Mouse (Mus musculus) CH12.LX (cell line): ENCODE measurements around the gene Cdk5rap3. TPM values are rescaled to one million over a fixed set of nuclear protein-coding genes. Genes with fewer than 3 reads are reported as not detected.

Experiments used
- DNase-seq: peaks from one replicate; pipeline ENCODE4 v3.0.0-alpha.2; 2013; ENCODE audit errors: extremely low read depth
- H3K27ac ChIP-seq: 2 replicates; pipeline ENCODE4 v1.5.1; 2012; ENCODE audit warnings: low read depth, mild to moderate bottlenecking, control low read depth, moderate library complexity; ENCODE audit not compliant: insufficient read depth
- H3K27me3 ChIP-seq: replicated peaks from 2 replicates; pipeline ENCODE3; 2012; ENCODE audit warnings: inconsistent platforms
- H3K36me3 ChIP-seq, 2 experiments: replicated peaks in 1 of 2; 2 replicates each; pipeline versions ENCODE3 to v1.6.1; 2012; ENCODE audit warnings: inconsistent platforms in 1 of 2, low read length in 1 of 2, mild to moderate bottlenecking in 1 of 2, mixed read lengths in 1 of 2, moderate library complexity in 1 of 2; ENCODE audit not compliant: control insufficient read depth in 1 of 2, insufficient read depth in 1 of 2
- H3K4me1 ChIP-seq, 2 experiments: 2 replicates each; pipeline ENCODE4 v1.6.1; 2012; ENCODE audit warnings: inconsistent platforms in 1 of 2, moderate library complexity in 1 of 2; ENCODE audit not compliant: insufficient read depth in 2 of 2, control insufficient read depth in 1 of 2
- H3K4me2 ChIP-seq: 2 replicates; pipeline ENCODE4 v1.6.1; 2012; ENCODE audit warnings: low read depth, mild to moderate bottlenecking, control low read depth; ENCODE audit not compliant: poor library complexity, insufficient read depth, severe bottlenecking
- H3K4me3 ChIP-seq, 3 experiments: fragments of 150-350 bp in 1 of 3; sonication (generic) in 1 of 3; replicated peaks in 1 of 3; 2 replicates each; pipeline versions ENCODE3 to v1.5.1; 2011 to 2012; ENCODE audit warnings: low read depth in 2 of 3, low read length in 2 of 3, mild to moderate bottlenecking in 2 of 3, moderate library complexity in 2 of 3, control low read depth in 1 of 3, improper control_type of control experiment in 1 of 3, inconsistent platforms in 1 of 3, mixed read lengths in 1 of 3; ENCODE audit not compliant: poor library complexity in 1 of 3
- H3K79me2 ChIP-seq: replicated peaks from 2 replicates; pipeline ENCODE4 v1.6.1; 2012; ENCODE audit warnings: mild to moderate bottlenecking, moderate library complexity; ENCODE audit not compliant: control insufficient read depth, poor library complexity, insufficient read depth, severe bottlenecking; ENCODE audit errors: extremely low read depth
- H3K9ac ChIP-seq: 2 replicates; pipeline ENCODE4 v1.6.1; 2012; ENCODE audit warnings: low read depth, mild to moderate bottlenecking, control low read depth, moderate library complexity; ENCODE audit not compliant: insufficient read depth
- H3K9me3 ChIP-seq: replicated peaks from 2 replicates; pipeline ENCODE3; 2012; ENCODE audit warnings: low read length, inconsistent platforms, mixed read lengths
- BHLHE40 ChIP-seq: IDR thresholded peaks from 2 replicates; pipeline ENCODE4 v1.6.1; 2011; ENCODE audit warnings: mild to moderate bottlenecking, low read depth, low read length, improper control_type of control experiment
- CTCF ChIP-seq, 2 experiments: IDR thresholded peaks in 1 of 2; conservative IDR thresholded peaks in 1 of 2; 2 replicates each; pipeline ENCODE4 v1.5.1; 2011 to 2012; ENCODE audit warnings: low read depth in 2 of 2, low read length in 2 of 2, improper control_type of control experiment in 1 of 2, inconsistent platforms in 1 of 2, mild to moderate bottlenecking in 1 of 2, moderate library complexity in 1 of 2
- ELF1 ChIP-seq: IDR thresholded peaks from 2 replicates; pipeline ENCODE4 v1.6.1; 2014; ENCODE audit warnings: low read depth, mild to moderate bottlenecking, inconsistent platforms, low read length, improper control_type of control experiment
- EP300 ChIP-seq: IDR thresholded peaks from 2 replicates; pipeline ENCODE4 v1.6.1; 2011; ENCODE audit warnings: low read length, improper control_type of control experiment
- GABPA ChIP-seq: IDR thresholded peaks from 2 replicates; pipeline ENCODE4 v1.6.1; 2012; ENCODE audit warnings: low read depth, low read length, improper control_type of control experiment, inconsistent platforms; ENCODE audit not compliant: insufficient replicate concordance
- IRF4 ChIP-seq: IDR thresholded peaks from 2 replicates; pipeline ENCODE4 v1.6.1; 2014; ENCODE audit warnings: low read depth, mild to moderate bottlenecking, inconsistent platforms, low read length, improper control_type of control experiment
- JUN ChIP-seq: IDR thresholded peaks from 2 replicates; pipeline ENCODE4 v1.6.1; 2011; ENCODE audit warnings: low read depth, mild to moderate bottlenecking, low read length, improper control_type of control experiment, moderate library complexity; ENCODE audit not compliant: insufficient read depth
- JUND ChIP-seq: conservative IDR thresholded peaks from 2 replicates; pipeline ENCODE4 v1.6.1; 2011; ENCODE audit warnings: low read depth, low read length, improper control_type of control experiment
- MEF2A ChIP-seq: IDR thresholded peaks from 2 replicates; pipeline ENCODE4 v1.6.1; 2014; ENCODE audit warnings: low read depth, mild to moderate bottlenecking, inconsistent platforms, low read length, improper control_type of control experiment, borderline replicate concordance
- MYC ChIP-seq: IDR thresholded peaks from 2 replicates; pipeline ENCODE4 v1.6.1; 2011; ENCODE audit warnings: low read depth, mild to moderate bottlenecking, improper control_type of control experiment, low read length
- NELFE ChIP-seq: IDR thresholded peaks from 2 replicates; pipeline ENCODE4 v1.6.1; 2011; ENCODE audit warnings: low read depth, low read length, improper control_type of control experiment
- POLR2A ChIP-seq: IDR thresholded peaks from 2 replicates; pipeline ENCODE4 v1.6.1; 2011; ENCODE audit warnings: low read depth, mild to moderate bottlenecking, improper control_type of control experiment, low read length
- RAD21 ChIP-seq: IDR thresholded peaks from 2 replicates; pipeline ENCODE4 v1.6.1; 2011; ENCODE audit warnings: low read depth, mild to moderate bottlenecking, low read length, improper control_type of control experiment, moderate library complexity
- RCOR1 ChIP-seq: conservative IDR thresholded peaks from 2 replicates; pipeline ENCODE4 v1.6.1; 2012; ENCODE audit warnings: low read depth, mild to moderate bottlenecking, inconsistent platforms, low read length, improper control_type of control experiment
- TBP ChIP-seq: conservative IDR thresholded peaks from 2 replicates; pipeline ENCODE4 v1.6.1; 2011; ENCODE audit warnings: low read depth, low read length, improper control_type of control experiment
- USF1 ChIP-seq: IDR thresholded peaks from 2 replicates; pipeline ENCODE4 v1.6.1; 2014; ENCODE audit warnings: low read depth, mild to moderate bottlenecking, inconsistent platforms, low read length, improper control_type of control experiment
- dilution Hi-C: fragments of 300-500 bp; cut with MboI; formaldehyde crosslinking; loops from 2 replicates; pipeline ENCODE4 v1.14.3; 2020; ENCODE audit warnings: low sequenced_read_pairs; ENCODE audit not compliant: extremely low pct_unique_long_range_greater_than_20kb, extremely low pct_ligation_motif_present
- in situ Hi-C: fragments of 300-500 bp; cut with MboI; formaldehyde crosslinking; loops from 3 replicates; pipeline ENCODE4 v1.14.3; 2019; ENCODE audit warnings: low sequenced_read_pairs, low pct_ligation_motif_present, low pct_unique_long_range_greater_than_20kb, mixed read lengths
- polyA plus RNA-seq: library from polyadenylated mRNA; unstranded; fragments of >175 nt; gene quantifications from 2 replicates; pipeline ENCODE4 v1.2.1, GENCODE M21; 2012; ENCODE audit warnings: low read depth; ENCODE audit not compliant: insufficient read length
- total RNA-seq, 2 experiments: library from RNA; depleted of rRNA; stranded (reverse); fragments of 300-350 nt in 1 of 2; fragments of >200 nt in 1 of 2; gene quantifications; 2 replicates each; pipeline ENCODE4 v1.2.3; 2012 to 2014

The Cdk5rap3 gene
- total and polyA plus RNA-seq, 3 experiments, result 61.6 to 112 (median 70.3) TPM

DNA sequence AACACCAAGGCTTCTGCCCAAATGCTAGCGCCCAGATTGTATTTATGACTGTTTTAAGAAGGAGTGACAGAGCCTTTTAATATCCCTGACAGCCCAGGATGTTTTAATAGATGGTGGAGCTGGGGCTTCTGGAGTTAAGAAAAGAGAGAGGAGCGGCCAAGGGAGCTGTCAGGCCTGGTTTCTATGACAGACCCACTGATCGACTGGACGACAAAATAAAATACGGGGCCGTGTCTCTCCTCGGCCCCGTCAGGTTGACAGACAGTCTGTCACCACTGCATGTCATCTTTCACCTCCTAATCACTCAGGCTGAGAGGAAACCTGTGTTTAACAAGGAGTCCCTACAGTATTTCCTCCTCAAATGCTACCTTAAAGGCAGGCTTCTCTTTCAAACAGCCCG lies 15.0 kb downstream of the Cdk5rap3 start:
- in situ Hi-C loops, result no loop called here
- no peaks in the 10 kb centered on the region for H3K4me1 ChIP-seq
- H3K27me3 ChIP-seq, result peaks cover 27% of the 10 kb centered on the region
- H3K27ac ChIP-seq, result no peak overlapping the region
- no peaks in the 10 kb centered on the region for H3K79me2 ChIP-seq
- no peak for DNase-seq
- dilution Hi-C loops, result no loop called here
- TF ChIP-seq NELFE, result no peak
- no peak overlapping the region for H3K4me3 ChIP-seq
- H3K36me3 ChIP-seq, result peaks cover 2 to 12% of the 10 kb centered on the region in 2 experiments
- H3K9ac ChIP-seq, result no peak overlapping the region
- no peaks in the 10 kb centered on the region for H3K9me3 ChIP-seq
- H3K4me2 ChIP-seq, result no peak overlapping the region

DNA sequence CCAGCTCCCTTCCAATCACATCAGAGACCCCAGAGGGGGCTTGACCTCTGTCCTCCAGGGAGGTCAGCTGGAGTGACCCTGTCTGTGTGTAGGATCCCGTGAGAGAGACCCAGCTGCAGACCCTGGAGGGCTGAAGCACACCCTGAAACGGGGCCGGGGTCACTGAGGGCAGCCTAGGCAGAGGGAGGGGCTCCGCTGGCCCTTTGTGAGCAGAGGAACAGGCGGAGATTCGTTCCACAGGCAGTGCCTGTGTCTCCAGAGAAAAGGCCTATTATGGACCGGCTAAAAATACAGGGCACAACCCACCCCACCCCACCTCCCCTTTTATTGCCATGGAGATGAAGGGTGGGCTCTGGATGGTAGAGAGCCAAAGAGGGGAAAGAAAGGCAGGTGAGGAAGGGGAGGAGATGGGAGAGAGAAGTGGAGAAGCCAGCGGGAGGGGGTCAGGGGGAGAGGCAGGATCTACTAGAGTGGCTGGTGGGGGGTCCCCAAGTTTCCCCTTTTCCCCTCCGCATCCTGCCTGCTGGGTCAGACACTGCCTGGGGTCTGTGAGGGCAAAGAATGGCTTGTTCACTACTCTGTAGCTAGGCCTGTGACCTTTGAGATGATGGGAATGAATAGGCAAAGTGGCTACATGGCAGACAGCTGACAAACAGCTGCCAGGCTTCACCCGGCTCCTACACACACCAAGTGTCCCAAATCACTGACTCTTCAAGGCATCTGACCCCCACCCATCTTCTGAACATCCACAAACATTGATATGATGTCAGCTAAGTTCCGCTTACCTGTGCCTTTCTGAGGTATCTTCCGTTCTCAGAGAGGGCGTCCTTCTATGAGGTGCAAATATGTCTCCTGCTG lies 16.6 kb downstream of the Cdk5rap3 start:
- peaks cover 27% of the 10 kb centered on the region for H3K27me3 ChIP-seq
- H3K4me3 ChIP-seq, result no peak overlapping the region
- no peak overlapping the region for H3K27ac ChIP-seq
- no peak for DNase-seq
- no peak overlapping the region for H3K4me2 ChIP-seq
- H3K9ac ChIP-seq, result no peak overlapping the region
- in situ Hi-C loops (no loop called here), dilution Hi-C loops (no loop called here)
- no peaks in the 10 kb centered on the region for H3K79me2 ChIP-seq
- no peaks in the 10 kb centered on the region for H3K4me1 ChIP-seq
- TF ChIP-seq USF1 (no peak), BHLHE40 (no peak), MYC (no peak)
- TF ChIP-seq, all 38 proteins: peak for 0
- no peaks in the 10 kb centered on the region for H3K36me3 ChIP-seq
- no peaks in the 10 kb centered on the region for H3K9me3 ChIP-seq

DNA sequence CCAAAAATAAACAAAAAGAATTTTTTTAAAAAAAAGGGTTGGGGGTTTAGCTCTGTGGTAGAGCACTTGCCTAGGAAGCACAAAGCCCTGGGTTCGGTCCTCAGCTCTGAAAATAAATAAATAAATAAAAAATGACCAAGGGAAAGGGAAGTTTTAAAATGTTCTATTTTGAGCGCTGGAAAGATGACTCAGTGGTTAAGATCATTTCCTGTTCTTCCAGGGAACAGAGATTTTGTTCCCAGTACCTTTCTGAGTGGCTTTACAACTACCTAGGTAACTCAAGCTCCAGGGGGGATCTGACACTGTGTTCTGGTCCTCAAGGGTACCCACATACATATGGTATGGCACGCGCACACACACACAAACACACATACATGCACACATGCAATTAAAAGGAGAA lies 20.4 kb downstream of the Cdk5rap3 start:
- H3K27ac ChIP-seq, result no peak overlapping the region
- dilution Hi-C loops (no loop called here), in situ Hi-C loops (no loop called here)
- H3K4me3 ChIP-seq, result no peak overlapping the region
- no peak overlapping the region for H3K9ac ChIP-seq
- no peak for DNase-seq
- no peaks in the 10 kb centered on the region for H3K4me1 ChIP-seq
- peaks cover 3% of the 10 kb centered on the region for H3K9me3 ChIP-seq
- no peaks in the 10 kb centered on the region for H3K36me3 ChIP-seq
- no peaks in the 10 kb centered on the region for H3K79me2 ChIP-seq
- H3K4me2 ChIP-seq, result no peak overlapping the region
- peaks cover 47% of the 10 kb centered on the region for H3K27me3 ChIP-seq
- no peak for TF ChIP-seq IRF4
- TF ChIP-seq ELF1, result no peak
- TF ChIP-seq NELFE, result no peak
- no peak for TF ChIP-seq POLR2A
- TF ChIP-seq RCOR1, result no peak
- TF ChIP-seq JUN, result no peak
- no peak for TF ChIP-seq EP300
- TF ChIP-seq MEF2A, result no peak
- TF ChIP-seq CTCF (conservative IDR thresholded peaks at IDR 0.05 in 1 of 2, IDR thresholded peaks at IDR 0.05 in 1 of 2; ENCODE audit: low read depth in 2 of 2, low read length in 2 of 2), result no peak
- TF ChIP-seq TBP, result no peak
- no peak for TF ChIP-seq JUND
- TF ChIP-seq RAD21, result no peak
- no peak for TF ChIP-seq GABPA
